Mouse (Mus musculus): Measurements from ENCODE around the gene Rnf157.
A peak's percentile ranks its signal among the peaks of the same experiment; 100 is the strongest.
"Not testable (repeated sequence)": the region's sequence is repeated elsewhere in the genome, so short reads cannot be mapped to it uniquely, and the experiment has no call there.

The Rnf157 gene

DNA sequence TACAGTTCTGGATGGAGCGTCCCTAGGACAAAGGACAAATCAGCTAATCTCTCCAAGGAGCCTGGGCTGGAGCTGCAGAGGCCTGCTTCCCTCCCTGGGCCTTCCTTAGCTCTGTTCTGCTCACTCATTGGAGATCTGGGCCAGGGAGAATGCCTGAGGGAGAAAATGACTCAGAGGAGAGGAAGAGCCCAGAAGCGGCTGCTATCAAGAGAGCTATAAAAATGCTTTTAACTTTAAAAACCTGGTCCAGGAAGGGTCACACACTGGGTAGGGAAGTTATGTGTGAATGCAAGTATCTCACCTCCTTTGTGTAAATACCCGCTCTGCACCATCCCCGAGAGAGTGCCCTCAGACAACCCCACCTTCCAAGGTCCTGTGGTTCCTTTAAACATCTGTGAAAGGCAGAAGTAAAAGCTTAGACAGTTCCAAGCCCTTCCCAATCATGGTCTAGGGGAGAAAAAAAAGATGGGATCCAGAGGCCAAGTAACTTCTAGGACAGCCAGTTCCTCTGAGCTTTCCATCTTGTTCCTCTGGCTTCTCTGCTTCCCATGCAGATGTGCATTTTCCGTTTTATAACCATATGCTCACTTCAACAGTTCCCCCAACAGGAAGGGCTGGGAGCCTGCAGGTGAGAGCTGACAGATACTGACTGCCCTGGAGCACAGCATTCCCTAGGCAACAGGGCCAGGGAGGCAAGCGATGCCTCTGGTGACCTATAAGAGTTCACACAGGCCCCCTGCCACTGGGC is 3.5 kb upstream of the Rnf157 start:
- DNase-seq: no peak

- peak; percentile 26 for DNase-seq
Measured at GRCm38 (mm10) chr11:116413631-116414022, 795 bp upstream of the Rnf157 start.

DNA sequence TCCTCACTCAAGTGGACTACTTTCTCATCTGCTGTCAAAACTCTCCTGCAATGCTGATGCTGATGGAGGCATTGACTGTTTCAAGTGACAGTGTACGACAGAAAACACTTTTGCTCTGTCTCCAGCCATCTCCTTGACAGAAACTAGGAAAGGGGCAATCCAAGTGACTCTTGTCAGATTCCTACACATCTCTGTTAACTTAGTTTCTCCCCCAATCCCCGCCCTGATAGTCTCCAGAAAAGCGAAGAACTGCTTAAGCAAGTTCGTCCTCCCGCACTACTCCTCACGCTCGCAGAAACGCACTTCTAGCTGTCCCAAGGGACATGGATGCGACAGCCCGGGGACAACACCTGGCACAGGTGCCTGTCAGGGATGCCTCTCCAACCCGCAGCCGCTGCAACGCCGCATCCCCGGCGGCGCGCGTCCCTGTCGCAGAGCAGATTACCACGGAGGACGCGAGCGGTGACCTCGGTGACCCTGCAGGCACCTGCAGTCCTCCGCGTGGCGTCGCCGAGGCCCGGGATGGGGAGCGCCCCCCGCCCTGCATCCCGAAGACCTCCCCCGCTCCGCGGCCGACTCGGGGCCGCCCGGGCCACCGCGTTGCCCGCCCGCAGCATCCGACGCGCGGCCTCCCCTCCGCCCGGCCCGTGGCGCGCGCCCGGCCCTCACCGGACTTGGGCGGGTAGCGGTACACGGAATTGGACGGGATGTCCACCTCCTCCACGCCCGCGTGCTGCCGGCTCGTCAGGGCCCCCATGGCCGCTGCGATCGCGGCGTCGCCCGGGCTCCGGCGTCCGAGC is 604 bp downstream of the Rnf157 start:
- peak; percentile 39 for DNase-seq

- DNase-seq: no peak
Measured at GRCm38 (mm10) chr11:116411582-116411981, 1.2 kb downstream of the Rnf157 start.

GRCm38 (mm10) chr11:116410415-116410814 is 2.4 kb downstream of the Rnf157 start:
- not testable (repeated sequence) for DNase-seq

- DNase-seq: no peak
Measured at GRCm38 (mm10) chr11:116409008-116409407, 3.8 kb downstream of the Rnf157 start.

GRCm38 (mm10) chr11:116406231-116406728 is 6.6 kb downstream of the Rnf157 start:
- no peak for DNase-seq

DNA sequence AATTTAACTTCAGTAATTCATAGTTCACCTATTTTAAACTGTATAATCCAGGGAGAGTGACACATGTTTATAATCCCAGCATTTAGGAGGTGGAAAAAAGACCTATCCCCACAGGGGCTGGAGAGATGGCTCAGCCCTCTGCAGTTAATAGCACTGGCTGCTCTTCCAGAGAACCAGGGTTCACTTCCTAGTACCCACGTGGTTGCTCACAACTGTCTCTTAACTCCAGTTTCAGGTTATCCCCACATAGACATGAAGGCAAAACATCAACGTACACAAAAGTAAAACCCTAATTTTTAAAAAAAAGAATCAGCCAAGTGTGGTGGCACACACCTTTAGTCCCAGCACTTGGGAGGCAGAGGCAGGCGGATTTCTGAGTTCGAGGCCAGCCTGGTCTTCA is 7.2 kb downstream of the Rnf157 start:
- no peak for DNase-seq

GRCm38 (mm10) chr11:116400560-116400959 is 12.3 kb downstream of the Rnf157 start:
- DNase-seq: no peak

GRCm38 (mm10) chr11:116398348-116398677 is 14.5 kb downstream of the Rnf157 start:
- DNase-seq: no peak

- no peak for DNase-seq
Measured at GRCm38 (mm10) chr11:116397517-116398347, 15.1 kb downstream of the Rnf157 start.

- DNase-seq: no peak
Measured at GRCm38 (mm10) chr11:116396934-116397330, 15.9 kb downstream of the Rnf157 start.

DNA sequence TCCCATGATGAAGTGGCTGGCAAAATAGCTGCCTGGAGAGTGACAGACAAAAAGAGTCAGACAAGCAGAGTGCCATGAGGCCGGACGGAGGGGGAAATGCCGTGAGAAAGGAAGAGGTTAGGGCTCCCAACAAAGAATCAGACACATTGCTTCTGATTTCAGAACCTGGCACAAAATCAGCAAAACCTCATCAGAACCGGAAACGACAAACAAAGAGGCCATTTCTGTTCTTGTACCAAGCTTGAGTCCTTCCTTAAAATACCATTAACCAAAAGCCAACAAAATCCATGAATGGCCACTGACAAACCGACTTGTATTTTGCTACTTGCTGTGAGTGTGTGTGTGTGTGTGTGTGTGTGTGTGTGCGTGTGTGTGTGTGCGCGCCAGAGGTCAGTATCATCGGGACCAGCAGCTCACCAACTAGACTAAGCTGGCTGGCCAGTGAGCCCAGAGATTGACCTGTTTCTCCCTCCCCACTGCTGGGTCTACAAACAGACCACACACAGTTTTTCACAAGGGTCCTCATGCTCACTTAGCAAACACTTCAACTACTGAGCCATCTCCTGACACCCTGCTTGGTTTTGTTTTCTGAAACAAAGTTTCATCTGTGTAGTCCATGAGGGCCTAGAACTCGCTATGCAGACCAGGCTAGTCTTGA is 16.4 kb downstream of the Rnf157 start:
- no peak for DNase-seq

DNA sequence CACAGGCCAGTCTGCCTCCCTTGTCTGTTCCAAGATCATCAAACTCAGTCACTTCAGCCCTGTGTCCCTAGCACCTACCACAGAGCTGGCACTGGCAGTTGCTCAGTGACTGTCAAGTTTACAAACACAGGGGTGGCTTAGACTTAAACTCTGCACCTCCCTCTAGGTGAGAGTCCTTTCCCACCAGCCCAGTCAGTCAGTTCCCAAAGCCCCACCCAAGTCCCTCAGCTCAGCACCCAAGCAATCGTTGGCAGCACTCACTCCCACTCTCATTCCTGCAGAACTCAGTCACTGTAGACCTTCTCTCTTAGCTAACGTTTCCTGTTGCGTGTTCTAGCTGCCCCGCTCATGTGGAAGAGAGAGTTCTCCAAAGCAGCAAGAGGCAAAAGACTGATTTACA is 18.1 kb downstream of the Rnf157 start:
- no peak for DNase-seq

- no peak for DNase-seq
Measured at GRCm38 (mm10) chr11:116388841-116389480, 23.9 kb downstream of the Rnf157 start.

GRCm38 (mm10) chr11:116387086-116388071 is 25.5 kb downstream of the Rnf157 start:
- DNase-seq: no peak

GRCm38 (mm10) chr11:116385999-116386398 is 26.8 kb downstream of the Rnf157 start:
- DNase-seq: no peak

- no peak for DNase-seq
Measured at GRCm38 (mm10) chr11:116384171-116384570, 28.7 kb downstream of the Rnf157 start.

DNA sequence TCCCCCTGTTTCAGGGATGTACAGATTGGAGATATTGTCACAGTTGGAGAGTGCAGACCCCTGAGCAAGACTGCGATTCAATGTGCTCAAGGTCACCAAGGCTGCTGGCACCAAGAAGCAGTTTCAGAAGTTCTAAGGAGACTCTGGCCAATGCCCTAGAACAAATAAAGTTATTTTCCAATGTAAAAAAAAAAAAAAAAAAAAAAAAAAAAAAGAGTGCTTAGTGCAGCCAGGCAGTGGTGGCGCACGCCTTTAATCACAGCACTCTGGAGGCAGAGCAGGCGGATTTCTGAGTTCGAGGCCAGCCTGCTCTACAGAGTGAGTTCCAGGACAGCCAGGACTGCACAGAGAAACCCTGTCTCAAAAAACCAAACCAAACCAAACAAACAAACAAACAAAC is 29.8 kb downstream of the Rnf157 start:
- DNase-seq: not testable (repeated sequence)

GRCm38 (mm10) chr11:116380767-116381166 is 32.1 kb downstream of the Rnf157 start:
- DNase-seq: no peak

- no peak for DNase-seq
Measured at GRCm38 (mm10) chr11:116379530-116379929, 33.3 kb downstream of the Rnf157 start.

Measured in right cerebral cortex, postnatal 4 days (tissue).